Mouse (Mus musculus): ENCODE data around the gene Pip5k1b. TPM values are rescaled to one million over a fixed set of nuclear protein-coding genes. Genes with fewer than 3 reads are reported as not detected.

Pip5k1b gene
- total RNA-seq, 1 experiment from 2014 or later, result 6.9 TPM

- ATAC-seq (replicated peaks; ENCODE audit: low read depth, poor library complexity, severe bottlenecking), result no peak
Measured at GRCm38 (mm10) chr19:24366747-24367146, 188.9 kb downstream of the Pip5k1b start.

DNA sequence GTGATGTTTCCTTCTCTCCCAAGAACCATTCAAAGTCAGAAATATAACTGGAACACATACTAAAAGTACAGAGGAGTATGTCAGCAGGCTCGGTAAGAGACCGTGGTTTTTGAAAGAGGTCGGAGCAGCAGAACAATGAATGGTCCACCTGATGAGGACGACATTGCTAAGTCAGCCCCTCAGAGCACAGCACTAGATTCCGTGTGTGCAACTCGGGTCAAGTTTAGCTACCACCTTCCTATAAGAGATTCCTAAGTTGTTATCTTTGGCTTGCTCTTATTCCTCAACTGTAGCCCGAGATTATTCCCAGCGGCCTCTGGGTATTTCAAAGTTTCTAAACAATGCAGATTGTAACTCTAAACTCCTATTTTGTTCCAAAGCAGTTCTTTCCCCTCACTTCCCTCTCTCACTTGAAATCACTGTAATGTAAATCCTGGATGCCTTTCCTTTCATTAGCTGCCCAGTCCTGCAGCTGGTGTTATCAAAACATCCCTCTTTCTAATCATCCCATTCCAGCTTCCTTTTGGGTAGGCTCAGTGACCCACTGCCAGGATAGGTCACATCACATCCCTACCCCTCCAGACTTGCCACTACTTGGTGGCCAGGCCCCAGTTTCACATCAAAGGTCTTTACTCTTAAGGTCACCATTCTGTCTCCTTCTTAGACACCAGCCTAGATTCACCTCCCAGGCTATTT is 192.9 kb downstream of the Pip5k1b start:
- no peak for ATAC-seq (replicated peaks; ENCODE audit: low read depth, poor library complexity, severe bottlenecking)

- ATAC-seq (replicated peaks; ENCODE audit: low read depth, poor library complexity, severe bottlenecking), result no peak
Measured at GRCm38 (mm10) chr19:24359270-24359669, 196.4 kb downstream of the Pip5k1b start.

DNA sequence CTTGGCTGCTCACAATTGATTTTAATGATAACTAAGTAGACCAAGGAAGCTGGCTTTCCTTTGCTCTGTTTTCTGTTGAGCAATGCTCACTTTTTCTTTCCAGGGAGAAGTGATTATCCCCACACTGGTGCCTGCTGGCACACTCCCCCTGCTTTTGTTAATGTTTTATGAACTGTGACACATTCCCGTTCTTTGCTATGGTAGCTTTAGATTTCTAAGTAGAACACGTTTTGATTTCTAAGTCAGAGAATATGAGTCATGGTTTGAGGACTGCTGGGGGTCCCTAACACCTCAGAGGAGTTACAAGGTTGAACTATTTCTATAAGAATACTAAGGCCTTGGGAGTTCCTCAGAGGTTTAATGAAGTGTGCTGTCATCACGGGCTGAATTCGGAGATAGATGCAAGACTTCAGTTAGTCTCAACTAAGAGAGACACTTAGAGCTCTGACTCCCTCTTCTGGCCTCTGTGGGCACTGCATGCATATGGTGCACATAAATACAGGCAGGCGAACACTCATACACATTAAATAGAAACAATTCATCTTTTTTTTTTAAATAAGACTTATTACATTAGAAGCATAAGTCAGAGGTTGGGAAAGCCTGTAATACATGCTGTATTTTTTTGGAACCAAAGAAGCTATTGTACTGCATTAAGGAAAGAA is 203.2 kb downstream of the Pip5k1b start:
- ATAC-seq (replicated peaks; ENCODE audit: low read depth, poor library complexity, severe bottlenecking), result no peak

GRCm38 (mm10) chr19:24344501-24344900 is 211.2 kb downstream of the Pip5k1b start:
- no peak for ATAC-seq (replicated peaks; ENCODE audit: low read depth, poor library complexity, severe bottlenecking)

DNA sequence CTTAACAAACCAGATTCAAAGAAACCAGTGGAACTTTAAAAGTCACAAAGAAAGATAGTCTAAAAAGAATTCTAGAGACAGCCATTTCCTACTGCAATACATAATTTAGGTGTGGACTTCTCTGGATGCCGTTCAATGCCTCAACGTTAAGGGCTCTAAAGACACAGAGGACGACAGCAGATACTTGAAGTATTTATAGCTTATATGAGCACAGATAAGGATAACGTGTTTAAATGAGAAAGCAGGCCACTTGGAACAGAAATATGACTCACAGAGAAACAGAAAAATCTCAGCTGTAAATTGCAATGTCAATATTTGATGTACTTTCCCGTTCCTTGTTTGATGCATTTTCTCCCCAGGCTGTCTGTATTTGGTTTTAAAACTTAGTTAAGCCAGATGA is 212.9 kb downstream of the Pip5k1b start:
- no peak for ATAC-seq (replicated peaks; ENCODE audit: low read depth, poor library complexity, severe bottlenecking)

DNA sequence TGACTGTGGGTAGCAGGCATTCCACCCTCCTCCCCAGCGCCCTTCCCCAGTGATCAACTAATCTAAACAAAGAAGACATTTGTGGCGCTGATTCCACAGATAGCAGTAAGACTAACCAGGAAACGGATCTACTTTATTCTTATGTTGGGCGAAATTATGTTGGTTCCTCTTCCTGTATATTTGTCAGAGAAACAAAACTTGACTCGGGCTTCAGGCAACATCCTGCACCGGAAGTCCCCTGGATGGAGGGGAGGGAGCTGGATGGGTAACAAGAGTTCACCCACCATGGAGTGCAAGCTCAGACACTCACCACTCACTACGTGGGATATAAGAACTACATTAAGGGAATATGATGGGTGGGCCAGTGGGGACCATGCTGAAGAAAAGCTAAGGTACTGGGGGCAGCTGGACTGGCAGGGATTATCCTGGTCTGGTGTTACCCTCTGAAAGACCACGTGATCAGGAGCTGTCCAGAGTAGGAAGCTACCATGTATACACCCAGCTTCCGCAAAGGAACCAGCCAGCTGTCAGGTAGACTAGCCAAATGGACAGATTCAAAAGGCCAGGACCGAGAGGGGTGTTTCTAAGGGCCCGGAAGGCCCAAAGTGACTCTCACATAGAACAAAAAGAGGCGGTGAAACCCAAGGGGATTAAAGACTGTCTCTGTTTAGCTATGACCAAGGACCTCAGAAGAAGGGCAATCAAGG is 219.1 kb downstream of the Pip5k1b start:
- ATAC-seq (replicated peaks; ENCODE audit: low read depth, poor library complexity, severe bottlenecking), result 0 out of 2 replicates have a peak, but pooled peaks have one; percentile 47

- ATAC-seq (replicated peaks; ENCODE audit: low read depth, poor library complexity, severe bottlenecking), result no peak
Measured at GRCm38 (mm10) chr19:24335611-24336343, 219.9 kb downstream of the Pip5k1b start.

DNA sequence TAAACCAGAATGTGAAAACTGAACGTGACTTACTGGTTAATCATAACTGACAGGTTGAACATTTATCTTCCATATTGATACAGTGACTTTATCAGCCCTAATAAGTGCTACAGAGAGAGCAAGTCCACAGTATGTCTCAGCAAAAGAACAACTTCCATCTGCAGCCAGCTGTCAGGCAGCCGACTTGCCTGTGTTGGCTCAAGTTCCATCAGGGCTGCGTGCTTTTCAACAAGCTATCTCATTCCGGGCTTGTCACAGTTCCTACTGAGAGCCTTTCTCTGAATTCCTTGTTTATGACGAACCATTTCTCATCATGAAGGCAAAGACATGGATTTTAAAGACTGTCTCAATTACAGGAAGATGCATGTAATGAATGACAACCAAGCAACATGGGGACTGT is 222.7 kb downstream of the Pip5k1b start:
- no peak for ATAC-seq (replicated peaks; ENCODE audit: low read depth, poor library complexity, severe bottlenecking)

GRCm38 (mm10) chr19:24331274-24331673 is 224.4 kb downstream of the Pip5k1b start:
- ATAC-seq (replicated peaks; ENCODE audit: low read depth, poor library complexity, severe bottlenecking), result peak; percentile 60

DNA sequence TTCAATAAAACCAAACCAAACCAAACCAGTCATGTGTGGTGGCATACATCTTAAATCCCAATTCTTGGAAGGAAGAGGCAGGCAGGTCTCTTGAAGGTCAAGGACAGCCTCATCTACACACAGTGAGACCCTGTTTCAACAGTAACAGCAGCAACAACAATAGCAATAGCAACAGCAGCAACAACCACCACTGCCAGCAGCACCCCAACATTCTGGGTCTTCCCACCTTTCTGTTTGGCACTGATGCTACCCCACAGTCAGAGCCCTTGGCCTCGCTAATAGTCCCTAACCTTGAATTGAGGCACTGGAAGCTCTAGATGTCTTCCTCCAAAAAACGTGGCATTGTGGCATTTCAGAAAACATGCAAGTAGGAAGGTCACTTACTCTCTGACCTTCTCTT is 225.3 kb downstream of the Pip5k1b start:
- no peak for ATAC-seq (replicated peaks; ENCODE audit: low read depth, poor library complexity, severe bottlenecking)

DNA sequence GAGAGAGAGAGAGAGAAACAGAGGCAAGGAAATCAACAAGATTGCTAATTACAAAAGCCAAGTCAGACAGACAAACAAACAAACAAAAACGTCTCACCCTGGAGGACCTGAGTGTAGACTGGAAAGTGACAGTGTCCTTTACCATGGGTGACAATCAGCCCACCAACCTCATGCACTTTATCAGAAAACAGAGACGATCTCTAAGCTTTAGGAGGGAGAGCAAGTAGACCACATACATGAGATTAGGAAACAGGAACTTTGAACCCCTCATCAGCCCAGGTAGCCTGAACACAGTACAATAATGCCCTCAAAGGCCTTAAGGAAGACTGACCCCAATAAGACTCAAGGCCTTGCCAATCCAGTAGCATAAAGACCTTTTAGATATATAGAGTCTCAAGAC is 227.8 kb downstream of the Pip5k1b start:
- no peak for ATAC-seq (replicated peaks; ENCODE audit: low read depth, poor library complexity, severe bottlenecking)

- ATAC-seq (replicated peaks; ENCODE audit: low read depth, poor library complexity, severe bottlenecking), result no peak
Measured at GRCm38 (mm10) chr19:24326969-24327368, 228.7 kb downstream of the Pip5k1b start.

DNA sequence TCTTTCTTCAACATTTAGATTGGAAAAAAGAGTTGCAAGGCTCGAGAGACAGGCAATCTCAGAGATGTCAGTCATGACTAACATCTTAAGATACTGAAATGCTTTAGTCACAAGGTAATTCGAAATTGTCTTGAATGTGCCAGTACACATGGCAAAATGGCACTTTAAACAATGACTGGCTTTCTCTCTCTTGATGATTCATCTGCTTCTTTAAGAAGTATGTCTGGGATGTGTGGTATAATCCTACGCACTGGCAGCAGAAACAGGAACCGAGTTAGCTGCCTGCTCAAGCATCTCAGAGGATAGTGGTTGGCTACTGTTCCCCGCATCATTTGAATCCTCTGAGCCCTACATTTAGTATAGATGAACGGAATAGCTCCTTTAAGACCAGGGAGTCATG is 230.0 kb downstream of the Pip5k1b start:
- ATAC-seq (replicated peaks; ENCODE audit: low read depth, poor library complexity, severe bottlenecking), result no peak

GRCm38 (mm10) chr19:24323841-24324613 is 231.6 kb downstream of the Pip5k1b start:
- ATAC-seq (replicated peaks; ENCODE audit: low read depth, poor library complexity, severe bottlenecking), result no peak

GRCm38 (mm10) chr19:24321900-24322311 is 233.8 kb downstream of the Pip5k1b start:
- no peak for ATAC-seq (replicated peaks; ENCODE audit: low read depth, poor library complexity, severe bottlenecking)

DNA sequence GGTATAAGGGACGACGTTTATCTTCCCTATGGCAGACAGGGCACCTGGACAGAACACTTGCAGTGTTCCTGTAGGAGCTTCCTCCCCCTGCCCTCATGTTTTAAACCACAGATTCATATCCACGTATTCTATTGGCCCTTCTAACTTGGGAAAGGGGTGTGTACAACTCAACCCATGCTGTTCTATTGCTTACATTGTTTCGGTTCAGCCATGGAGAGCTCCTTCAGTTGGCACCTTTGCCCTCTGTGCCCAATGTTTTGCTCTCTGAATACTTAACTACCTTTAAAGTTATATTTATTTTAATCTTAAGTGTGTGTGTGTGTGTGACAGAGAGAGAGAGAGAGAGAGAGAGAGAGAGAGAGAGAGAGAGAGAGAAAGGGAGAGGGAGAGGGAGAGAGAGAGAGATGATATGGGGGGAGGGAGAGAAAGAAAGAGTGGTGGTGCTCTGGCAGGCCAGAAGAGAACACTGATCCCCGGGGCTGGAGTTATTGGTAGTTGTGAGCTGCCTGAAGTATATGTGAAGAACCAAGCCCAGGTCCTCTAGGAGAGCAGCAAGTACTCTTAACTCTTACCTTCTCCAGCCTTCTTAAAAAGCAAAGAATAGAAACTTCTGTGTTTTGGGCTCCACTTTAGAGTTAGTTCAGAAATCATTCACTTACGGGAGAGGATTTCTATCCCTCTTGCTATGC is 234.3 kb downstream of the Pip5k1b start:
- no peak for ATAC-seq (replicated peaks; ENCODE audit: low read depth, poor library complexity, severe bottlenecking)

DNA sequence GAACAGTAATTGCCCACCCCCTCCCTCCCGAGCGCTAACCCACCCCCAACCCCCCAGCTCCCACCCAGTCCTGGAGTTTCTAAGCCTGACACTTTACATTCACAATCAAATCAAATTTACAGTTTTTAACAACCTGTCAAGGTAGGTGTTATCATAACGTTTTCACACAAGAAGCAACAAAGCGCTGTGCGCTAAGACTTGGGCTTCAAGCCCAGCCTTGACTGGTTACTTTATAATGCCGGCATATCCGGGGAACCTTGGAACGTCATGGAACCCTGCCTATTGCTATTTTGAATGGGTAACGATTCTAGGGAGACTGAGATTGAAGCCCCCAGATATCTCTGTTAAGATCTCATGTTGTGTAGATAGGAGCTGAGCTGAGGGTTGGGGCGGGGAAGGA is 237.5 kb downstream of the Pip5k1b start:
- ATAC-seq (replicated peaks; ENCODE audit: low read depth, poor library complexity, severe bottlenecking), result no peak

- ATAC-seq (replicated peaks; ENCODE audit: low read depth, poor library complexity, severe bottlenecking), result no peak
Measured at GRCm38 (mm10) chr19:24317731-24318130, 237.9 kb downstream of the Pip5k1b start.
